Mouse (Mus musculus) layer of hippocampus, postnatal 36 days (tissue): ENCODE results near the gene Nfic. TPM values are rescaled to one million over a fixed set of nuclear protein-coding genes. Genes with fewer than 3 reads are reported as not detected.

Source experiments
- DNase-seq, 2 experiments: peaks; one replicate each; pipeline ENCODE4 v3.0.0; 2022
- total RNA-seq, 2 experiments: library from RNA; stranded (reverse); gene quantifications; 2 replicates each; pipeline ENCODE4 v1.2.3; 2021

Nfic gene
- total RNA-seq, 2 experiments from 2014 or later, result 55.3 to 55.8 TPM

DNA sequence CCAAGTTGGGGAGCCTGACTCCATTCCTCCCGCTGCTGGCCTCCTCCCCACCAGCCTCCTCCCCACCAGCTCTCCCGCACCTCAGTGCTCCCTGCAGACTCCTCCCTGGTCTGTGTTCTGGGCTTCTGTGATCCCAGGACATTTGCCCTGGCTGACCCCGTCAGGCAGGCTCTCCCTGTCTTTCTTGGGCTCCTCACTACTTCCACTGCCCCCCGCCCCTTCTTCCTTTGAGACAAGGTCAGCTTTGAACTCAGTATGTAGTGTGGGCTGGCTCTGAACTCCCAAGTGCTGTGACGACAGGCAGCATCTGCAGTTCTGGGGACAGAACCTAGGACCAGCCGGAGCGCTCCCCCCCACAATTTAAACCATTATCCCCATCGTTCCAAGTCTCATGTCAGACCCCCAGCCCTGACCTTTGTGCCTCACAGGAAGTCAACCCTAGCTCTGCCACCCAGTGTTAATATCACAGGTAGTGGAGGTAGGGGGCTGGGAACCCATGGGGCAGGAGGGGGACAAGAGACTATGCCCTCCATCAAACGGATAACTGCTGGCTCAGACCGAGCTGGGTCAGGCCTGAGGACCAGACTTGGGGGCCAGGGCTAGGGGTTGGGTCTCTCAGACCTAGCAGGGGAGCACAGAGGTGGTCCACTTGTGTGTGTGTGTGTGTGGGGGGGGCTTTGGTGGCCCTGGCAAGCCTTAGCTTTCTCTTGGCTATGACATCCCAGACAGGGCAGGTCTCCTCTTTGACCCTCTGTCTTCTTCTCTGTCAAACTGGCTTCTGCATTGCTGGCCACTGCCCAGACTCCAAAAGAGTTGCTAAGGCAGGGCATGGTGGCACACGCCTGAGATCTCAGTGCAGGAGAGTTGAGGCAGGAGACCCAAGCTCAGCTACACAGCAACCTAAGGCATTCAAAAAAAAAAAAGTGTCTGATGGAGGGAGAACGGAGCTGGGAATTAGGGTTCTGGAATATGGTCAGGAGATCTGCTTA lies 37.9 kb downstream of the Nfic start:
- DNase-seq, result no peak

DNA sequence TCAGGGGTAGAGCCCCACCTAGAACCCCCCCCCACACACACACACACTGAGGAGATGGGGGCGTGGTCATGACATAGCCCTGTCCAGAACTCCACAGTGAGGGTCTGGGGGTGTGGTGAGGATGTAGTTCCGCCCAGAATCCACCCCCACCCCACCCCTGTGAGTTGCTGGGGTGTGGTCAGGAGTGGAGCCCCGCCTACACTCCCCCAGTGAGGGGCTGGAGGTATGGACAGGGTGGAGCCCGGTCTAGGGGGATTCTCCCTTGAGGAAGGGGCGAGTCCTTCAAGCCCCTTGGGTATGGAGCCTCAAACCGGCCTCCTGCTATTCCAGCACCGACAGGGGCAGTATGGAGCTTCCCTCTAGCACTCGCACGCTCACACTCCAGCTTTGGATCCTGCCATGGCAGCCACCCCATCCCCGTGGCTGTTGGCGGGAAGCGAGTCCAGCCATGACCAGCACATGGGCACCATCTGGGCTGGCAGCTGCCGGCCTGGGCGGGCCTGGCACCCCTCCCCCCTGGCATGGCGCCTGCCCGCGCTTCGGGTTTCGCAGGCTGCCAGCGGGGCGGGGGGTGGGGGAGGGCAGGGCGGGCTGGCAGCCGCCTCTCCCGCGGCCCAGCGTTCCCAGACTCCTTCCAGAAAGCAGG lies 38.7 kb downstream of the Nfic start:
- peak; percentile 87 to 89 for DNase-seq

DNA sequence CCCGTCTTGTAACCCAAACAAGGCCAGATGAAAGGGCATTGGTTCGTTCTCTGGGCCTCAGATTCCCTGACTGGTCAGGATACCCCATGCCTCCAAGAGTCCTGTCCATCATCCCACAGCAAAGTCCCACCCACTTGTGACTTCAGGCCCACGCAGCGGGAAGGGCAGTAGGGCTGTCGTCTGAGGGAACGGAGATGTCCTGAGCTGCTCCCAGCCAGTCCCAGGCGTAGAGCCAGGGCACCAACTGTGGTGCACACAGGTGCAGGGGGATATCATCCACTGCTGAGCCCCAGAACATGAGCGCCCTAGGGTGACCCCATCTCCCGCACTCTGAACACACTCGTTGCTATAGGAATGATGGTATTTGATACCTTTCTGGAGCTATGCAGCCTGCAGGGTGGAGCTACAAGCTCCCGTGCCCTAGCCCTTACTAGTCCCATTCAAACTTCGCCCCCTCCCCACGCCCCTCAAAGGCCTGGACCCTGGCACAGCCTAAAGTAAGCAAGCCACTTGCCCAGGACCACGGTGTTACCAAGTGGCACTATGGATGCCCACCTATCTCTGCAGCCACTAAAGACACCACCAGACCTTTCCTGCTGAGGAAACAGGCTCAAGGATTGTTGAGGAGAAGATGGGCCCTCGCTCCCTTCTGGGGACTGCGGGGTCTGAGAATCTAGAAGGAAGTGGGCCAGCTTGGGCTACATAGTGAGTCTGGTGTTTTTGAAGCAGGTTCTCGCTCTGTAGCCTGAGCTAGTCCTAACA lies 39.7 kb downstream of the Nfic start:
- DNase-seq, result no peak

GRCm38 (mm10) chr10:81415146-81415545 lies 40.3 kb downstream of the Nfic start:
- DNase-seq, result no peak

DNA sequence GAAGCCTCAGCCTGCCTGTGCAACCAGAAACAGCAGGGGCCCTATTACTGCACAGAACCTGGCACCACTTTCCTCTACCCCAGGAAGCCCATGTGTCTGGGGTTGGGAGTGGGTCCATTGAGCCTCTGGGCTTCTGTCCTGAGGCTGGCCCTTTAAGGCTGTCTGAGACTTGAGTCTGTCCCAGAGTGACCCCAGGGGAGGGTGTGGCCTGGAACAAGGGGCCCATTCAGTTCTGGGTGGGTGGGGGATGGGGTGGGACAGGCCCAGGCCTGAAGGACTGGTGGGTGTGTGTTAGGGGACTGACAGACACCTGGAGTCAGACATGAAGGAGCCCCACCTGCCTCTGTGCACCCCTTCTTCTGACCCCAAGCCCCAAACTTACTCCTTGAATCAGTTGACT lies 40.8 kb downstream of the Nfic start:
- DNase-seq, result no peak

DNA sequence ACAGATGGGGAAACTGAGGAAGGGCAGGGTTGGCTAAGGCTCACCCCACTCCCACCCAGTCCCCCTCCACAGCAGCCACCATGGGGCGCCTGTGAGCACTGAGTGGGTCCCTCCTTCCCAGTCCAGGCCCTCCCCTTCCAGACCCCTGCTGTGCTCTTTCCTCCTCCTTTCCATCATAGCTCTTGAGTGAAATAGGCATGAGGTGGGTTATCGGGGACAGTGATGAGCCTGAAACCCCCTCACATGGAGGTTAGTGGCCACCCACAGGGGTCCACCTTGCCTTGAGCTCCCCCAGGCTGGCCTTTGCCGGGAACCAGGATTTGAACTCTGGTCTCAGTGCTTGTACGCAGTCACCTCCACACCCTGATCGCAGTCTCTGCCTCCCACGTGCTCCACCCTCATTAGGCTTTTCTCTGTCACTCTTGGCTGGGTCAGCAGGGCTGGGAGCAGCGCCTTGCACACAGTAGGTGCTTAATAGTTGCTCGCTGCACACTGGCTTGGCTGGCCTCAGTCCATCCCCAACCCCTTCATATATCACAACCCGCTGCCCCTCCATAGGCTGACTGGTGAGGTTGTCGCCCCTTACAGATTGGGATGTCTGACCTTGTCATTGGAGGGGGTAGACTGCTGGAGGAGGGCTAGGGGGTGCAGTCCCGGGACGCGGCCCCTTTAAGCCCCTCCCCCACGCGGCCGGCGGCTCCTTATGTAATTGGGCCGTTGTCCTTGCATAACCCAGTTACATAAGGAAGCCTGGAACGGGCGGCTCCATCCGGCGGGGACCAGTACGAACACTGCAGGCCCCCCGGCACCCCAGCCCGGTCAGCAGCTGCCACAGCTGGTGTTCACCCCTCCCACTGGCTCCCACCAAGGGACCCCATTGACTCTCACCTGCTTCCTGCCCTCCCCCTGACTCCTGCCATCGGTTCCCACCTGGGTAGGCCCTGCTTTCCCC lies 41.8 kb downstream of the Nfic start:
- peak; percentile 82 to 83 for DNase-seq

- no peak for DNase-seq
These were observed 42.7 kb downstream of the Nfic start for GRCm38 (mm10) chr10:81412586-81413309.

GRCm38 (mm10) chr10:81411471-81412400 lies 43.7 kb downstream of the Nfic start:
- DNase-seq, result peak; percentile 60 to 76

DNA sequence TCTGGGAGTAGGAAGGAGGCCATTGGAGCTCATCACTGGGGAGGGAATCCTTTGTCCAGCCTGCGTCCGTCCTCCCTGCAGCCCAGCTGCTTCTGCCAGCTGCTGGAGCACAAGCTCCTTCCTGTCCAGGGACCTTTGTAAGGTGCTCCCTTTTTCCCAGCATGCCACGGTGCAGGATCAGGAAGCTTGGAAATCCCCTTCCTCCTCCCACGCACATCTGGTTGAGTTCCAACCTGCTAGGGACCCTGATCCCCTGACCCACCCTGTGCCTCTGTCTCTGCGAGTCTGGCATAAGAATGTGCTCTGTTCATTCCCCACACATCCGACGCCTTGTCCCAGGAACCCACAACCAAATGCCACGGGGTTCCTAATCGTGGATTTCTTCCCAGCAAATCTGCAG lies 44.5 kb downstream of the Nfic start:
- no peak for DNase-seq

DNA sequence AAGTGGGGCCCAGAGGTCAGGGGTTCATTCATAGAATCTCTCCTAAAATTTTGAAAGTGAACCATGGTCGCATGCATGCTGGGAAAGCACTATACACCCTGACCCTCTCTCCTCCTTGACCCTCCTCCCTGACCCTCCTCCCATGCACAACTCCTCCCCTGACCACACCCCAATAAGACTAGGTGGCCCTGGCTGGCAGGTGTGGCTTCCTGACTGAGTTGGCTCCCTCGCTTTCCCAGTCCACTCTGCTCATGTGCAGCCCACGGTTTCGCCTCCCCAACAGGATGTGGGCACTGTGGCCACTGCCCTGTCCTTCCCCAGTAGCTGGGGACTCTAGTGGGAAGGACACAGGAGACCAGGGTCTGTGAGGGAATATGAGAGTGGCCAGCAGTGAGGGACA lies 45.1 kb downstream of the Nfic start:
- no peak for DNase-seq

DNA sequence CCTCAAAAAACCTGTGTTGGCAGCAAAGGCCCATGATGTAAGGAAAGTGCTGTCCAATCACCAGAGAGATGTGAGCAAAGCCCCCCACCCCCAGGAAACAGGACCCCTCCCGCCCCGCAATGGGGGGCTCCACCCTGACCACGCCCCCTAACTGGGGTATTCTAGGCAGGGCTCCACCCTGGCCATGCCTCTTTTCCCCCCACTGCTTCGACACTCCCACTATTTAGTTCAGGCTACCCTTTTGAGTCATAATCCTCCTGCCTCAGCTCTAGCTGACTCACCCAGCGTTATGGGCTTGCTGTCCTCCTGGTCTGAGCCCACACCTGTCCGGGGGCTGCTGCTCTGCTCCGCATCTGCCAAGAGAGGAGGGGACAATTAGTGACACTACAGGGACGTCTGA lies 46.1 kb downstream of the Nfic start:
- no peak for DNase-seq

DNA sequence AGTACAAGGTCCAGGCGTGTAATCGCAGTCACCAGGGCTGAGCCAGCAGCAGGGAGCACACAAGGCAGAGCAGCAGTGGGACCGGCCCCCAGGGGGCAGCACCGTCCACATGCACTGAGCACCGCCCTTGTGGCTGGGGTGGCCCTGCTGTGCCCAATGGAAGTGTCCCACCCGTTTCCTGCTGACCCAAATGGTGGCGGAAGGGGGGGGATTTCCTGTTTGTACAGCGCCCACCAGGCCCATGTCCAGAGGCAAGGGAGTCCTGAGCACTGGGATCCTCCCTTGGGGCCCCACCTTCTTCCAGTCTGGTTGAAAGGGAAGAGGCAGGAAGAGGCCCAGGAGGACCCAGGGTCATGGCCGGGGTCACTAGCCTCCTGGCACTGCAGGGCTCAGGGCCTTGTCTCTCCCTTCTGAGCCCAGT lies 46.6 kb downstream of the Nfic start:
- DNase-seq, result no peak

GRCm38 (mm10) chr10:81408424-81408729 lies 47.1 kb downstream of the Nfic start:
- DNase-seq, result no peak

GRCm38 (mm10) chr10:81407539-81408423 lies 47.7 kb downstream of the Nfic start:
- DNase-seq, result peak; percentile 61 to 63

- no peak for DNase-seq
These were observed 48.7 kb downstream of the Nfic start for GRCm38 (mm10) chr10:81406504-81407440.

DNA sequence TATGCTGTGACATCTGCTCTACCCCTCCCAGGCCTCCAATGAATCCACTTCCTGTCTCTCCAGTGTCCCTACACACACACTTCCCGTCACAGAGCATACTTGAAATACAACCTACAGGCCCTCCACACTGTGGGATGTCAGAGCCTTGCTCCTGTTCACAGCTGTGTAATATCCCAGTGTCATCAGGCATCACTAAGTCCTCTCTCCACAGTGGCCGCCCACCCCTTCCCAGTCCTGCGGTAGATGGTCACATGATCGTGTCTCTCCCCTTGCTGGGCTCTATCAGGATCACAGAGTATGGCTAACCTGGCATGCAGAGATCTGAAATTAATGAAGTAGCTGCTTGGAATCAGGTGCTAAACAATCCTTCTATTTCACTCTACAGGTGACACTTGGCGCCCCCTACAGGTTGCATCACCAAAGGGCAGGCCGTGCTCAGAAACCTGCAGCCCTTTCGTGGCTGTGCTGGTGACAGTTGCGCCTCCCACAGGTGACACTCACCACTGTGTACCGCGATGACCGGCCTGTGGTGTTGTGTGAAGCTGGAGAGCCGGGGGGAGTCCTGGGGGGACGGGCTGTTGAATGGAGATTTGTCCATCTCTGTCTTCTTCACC lies 49.7 kb downstream of the Nfic start:
- no peak for DNase-seq

- no peak for DNase-seq
These were observed 50.7 kb downstream of the Nfic start for GRCm38 (mm10) chr10:81404720-81405119.
